Mouse (Mus musculus) heart, adult 10 weeks (tissue): ENCODE measurements around the gene Mapk8. TPM values are rescaled to one million over a fixed set of nuclear protein-coding genes. Genes with fewer than 3 reads are reported as not detected.

ENCODE experiments used
- polyA plus RNA-seq: library from polyadenylated mRNA; stranded (reverse); fragments of 350-450 nt; fragmentation: Illumina TruSeq; extraction: RNeasy Lipid Tissue Mini Kit (QIAGEN cat#74804); gene quantifications from one replicate; pipeline ENCODE4 v1.2.3, GENCODE M21; 2014; ENCODE audit warnings: low read depth, low replicate concordance

Gene Mapk8
- polyA plus RNA-seq: 29.0 TPM

GRCm38 (mm10) chr14:33447027-33447569 lies at the start of gene Mapk8:
Gene Mapk8, minus strand, starts transcription at chr14:33447158.

GRCm38 (mm10) chr14:33471331-33471730 lies 24.4 kb upstream of the Mapk8 start, which contains the start of gene Frmpd2:
Gene Frmpd2, plus strand, starts transcription at chr14:33471696.

Other genes with a start within 250 kb of the Mapk8 start
- 2.3 TPM for gene Arhgap22, start 233.1 kb downstream of the Mapk8 start, polyA plus RNA-seq
- not detected for gene Frmpd2, start 24.5 kb upstream of the Mapk8 start, polyA plus RNA-seq
- not detected for gene Ptpn20, start 142.0 kb upstream of the Mapk8 start, polyA plus RNA-seq